Mouse (Mus musculus) macrophage (primary cell): Measurements from ENCODE around the gene Ndufa4. TPM values are rescaled to one million over a fixed set of nuclear protein-coding genes. Genes with fewer than 3 reads are reported as not detected.
"Not testable (repeated sequence)": the region's sequence is repeated elsewhere in the genome, so short reads cannot be mapped to it uniquely, and the experiment has no call there.

Source experiments
- H3K27ac ChIP-seq: fragments of 350-480 bp; formaldehyde crosslinking; 2 replicates; pipeline ENCODE4 v1.9.0; 2021
- H3K36me3 ChIP-seq: fragments of 350-480 bp; formaldehyde crosslinking; 2 replicates; pipeline ENCODE4 v1.9.0; 2021; ENCODE audit errors: inconsistent target
- H3K4me3 ChIP-seq: fragments of 350-480 bp; formaldehyde crosslinking; 2 replicates; pipeline ENCODE4 v1.9.0; 2021; ENCODE audit errors: inconsistent target
- H3K79me2 ChIP-seq: fragments of 350-480 bp; formaldehyde crosslinking; 2 replicates; pipeline ENCODE4 v1.9.0; 2021; ENCODE audit errors: inconsistent target
- WGBS: methylation state at CpG from one replicate; pipeline ENCODE4 v1.1.7; 2026; ENCODE audit warnings: inconsistent platforms; ENCODE audit not compliant: missing documents; 5-methylcytosine and 5-hydroxymethylcytosine counted together
- polyA plus RNA-seq: library from polyadenylated mRNA; stranded (reverse); fragments of 250-400 nt; gene quantifications from 3 replicates; pipeline ENCODE4 v1.2.4, GENCODE M21; 2018; ENCODE audit warnings: inconsistent platforms
- total RNA-seq, 78 experiments: library from RNA; depleted of rRNA; stranded (reverse); fragments of 250-400 nt; gene quantifications; 1 replicate in 9 of 78; 2 replicates in 24 of 78; 3 replicates in 43 of 78; 4 replicates in 2 of 78; pipeline ENCODE4 v1.2.4; 2018; ENCODE audit warnings: inconsistent platforms in 56 of 78

The Ndufa4 gene
- 10 to 100 TPM in 8 of 26 experiments, 1 to 10 TPM in 18; 1.6 to 36.6 (median 6.8) TPM for total RNA-seq (2018; cell fraction: chromatin; rRNA removed)
- total RNA-seq (2018; cell fraction: cytosol; rRNA removed), result 100 to 1,000 TPM; 165 to 293 (median 213) TPM
- total RNA-seq (2018; cell fraction: nucleus; rRNA removed), result 10 to 100 TPM in 25 of 26 experiments, 1 to 10 TPM in 1; 8.7 to 54.8 (median 25.6) TPM
- 154 to 384 TPM (median 314 TPM) in 3 replicates for polyA plus RNA-seq

DNA sequence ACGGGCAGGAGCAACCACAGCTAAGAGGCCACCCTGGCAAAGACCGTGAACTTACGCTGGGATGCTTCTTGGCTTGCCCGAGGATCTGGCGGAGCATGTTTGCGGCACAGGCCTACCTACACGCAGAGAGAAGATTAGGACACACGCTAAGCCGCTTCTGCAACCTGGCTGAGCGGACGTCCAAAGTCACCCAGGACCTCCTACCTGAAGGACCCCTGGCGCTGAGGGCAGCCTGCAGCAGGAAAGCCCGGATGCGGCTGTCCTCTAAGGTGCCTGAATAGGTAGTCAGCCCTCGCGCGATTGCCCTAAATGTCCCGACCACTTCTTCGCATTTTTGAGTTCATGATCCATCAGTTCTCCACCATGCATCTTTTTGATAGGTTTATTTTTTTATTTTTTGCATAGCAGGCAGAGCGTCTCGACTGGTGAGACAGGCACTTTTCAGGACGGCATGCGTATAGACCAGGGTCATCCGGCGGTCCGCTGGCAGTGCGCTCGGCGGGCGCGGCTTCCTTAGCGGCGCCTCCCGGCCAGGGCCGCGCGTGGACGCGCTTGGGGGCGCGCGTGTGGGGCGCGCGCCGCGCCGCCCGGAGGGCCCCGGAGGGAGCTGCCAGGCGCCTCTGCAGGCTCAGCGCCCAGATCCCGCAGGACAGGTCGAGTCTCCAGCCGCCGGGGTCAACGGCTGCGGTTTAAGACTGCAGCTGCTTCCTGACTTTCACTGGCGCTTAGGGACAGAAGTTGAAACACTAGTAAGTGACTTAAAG lies at the start of gene Ndufa4, which contains the start of gene Phf14:
Ndufa4 (minus strand) TSS at position 229 of the 764 bp plus-strand sequence.
Phf14 (plus strand) TSS at position 541 of the 764 bp plus-strand sequence.
- Histone ChIP-seq H3K27ac (peak within 1 kb of the TSS; percentile 91), H3K36me3 (0 out of 2 replicates have a peak, but pooled peaks cover 5% of the 10 kb centered on the region), H3K79me2 (peaks cover 48% of the 10 kb centered on the region), H3K4me3 (peak within 1 kb of the TSS; percentile 84)
- under 1% methylated on average over 54 of the region's 59 CpGs for WGBS

DNA sequence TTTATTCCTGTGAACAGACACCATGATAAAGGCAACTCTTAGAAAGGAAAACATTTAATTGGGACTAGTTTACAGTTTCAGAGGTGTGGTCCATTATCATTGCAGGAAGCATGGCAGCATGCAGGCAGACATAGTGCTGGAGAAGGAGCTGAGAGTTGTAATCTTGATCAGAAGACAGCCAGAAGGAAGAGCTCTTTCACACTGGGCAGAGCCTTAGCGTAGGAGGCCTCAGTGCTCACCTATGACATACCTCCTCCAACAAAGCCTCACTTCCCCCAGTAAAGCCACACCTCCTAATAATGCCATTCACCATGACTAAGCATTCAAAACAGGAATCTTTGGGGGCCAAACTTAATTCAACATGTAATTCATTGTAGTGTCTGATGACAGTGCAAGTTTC lies 40.8 kb upstream of the Ndufa4 start:
- no peak overlapping the region for H3K27ac ChIP-seq
- H3K79me2 ChIP-seq, result peaks cover 11% of the 10 kb centered on the region; the same call in 1 of the 2 replicates
- WGBS, result 63% methylated on average over 1 of the region's 1 CpGs
- H3K36me3 ChIP-seq, result peaks cover 4% of the 10 kb centered on the region; the same call in 1 of the 2 replicates
- no peak overlapping the region for H3K4me3 ChIP-seq

DNA sequence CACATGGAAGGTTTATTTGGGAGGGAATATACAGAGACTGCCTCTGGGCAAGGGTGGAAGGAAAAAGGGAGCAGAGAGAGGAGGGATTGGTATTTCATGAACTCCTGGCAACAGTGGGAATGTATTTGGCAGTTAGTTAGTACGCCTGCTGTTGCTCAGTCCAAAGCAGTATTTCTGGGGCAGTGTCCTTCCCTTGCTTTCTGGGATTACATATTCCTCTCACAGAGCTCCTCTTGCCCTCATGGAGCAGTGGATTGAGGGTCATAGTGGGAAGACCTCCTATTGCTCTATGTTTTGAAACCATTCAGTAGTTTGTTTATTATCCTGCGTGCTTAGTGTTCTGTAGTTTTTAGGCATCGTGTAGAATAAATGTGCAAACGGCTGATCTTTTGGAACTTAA lies 34.8 kb upstream of the Ndufa4 start:
- Histone ChIP-seq H3K27ac (no peak overlapping the region), H3K4me3 (no peak overlapping the region), H3K36me3 (peaks cover 10% of the 10 kb centered on the region; the same call in 1 of the 2 replicates), H3K79me2 (peaks cover 9% of the 10 kb centered on the region; the same call in 1 of the 2 replicates)
- WGBS, result 89% methylated on average over 4 of the region's 4 CpGs

DNA sequence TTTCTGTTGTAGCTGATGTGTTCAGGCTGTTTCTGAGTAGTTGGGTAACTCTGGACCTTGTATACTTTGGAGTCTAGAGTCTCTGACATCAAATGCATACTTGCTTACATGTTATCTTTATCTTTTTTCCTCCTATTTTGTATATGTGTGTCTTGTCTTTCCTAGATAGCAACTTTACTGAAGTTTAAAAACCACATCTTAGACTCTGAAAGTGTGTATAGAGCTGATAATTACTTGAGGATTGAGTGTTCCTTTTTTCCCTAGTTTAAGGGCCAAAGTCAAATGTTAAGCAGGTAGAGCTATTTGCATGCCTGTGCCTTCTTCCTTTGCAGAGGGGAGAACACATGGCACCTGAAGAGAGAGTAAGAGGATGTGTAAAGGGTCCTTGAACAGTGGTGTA lies 33.6 kb upstream of the Ndufa4 start:
- Histone ChIP-seq H3K4me3 (no peak overlapping the region), H3K27ac (no peak overlapping the region), H3K36me3 (peaks cover 10% of the 10 kb centered on the region; the same call in 1 of the 2 replicates), H3K79me2 (peaks cover 13% of the 10 kb centered on the region; the same call in 1 of the 2 replicates)

DNA sequence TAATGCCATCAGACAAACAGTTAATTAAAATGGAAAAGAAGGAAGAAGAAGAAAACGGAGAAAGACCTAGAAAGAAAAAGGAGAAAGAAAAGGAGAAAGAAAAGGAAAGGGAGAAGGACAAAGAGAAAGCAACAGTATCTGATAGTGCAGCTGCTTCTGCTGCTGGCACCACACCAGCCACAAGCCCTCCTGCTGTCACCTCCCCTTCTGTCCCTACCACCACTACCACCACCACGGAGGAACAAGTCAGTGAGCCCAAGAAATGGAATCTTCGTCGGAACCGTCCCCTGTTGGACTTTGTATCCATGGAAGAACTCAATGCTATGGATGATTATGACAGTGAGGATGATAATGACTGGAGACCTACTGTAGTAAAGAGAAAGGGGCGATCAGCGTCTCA lies 26.1 kb upstream of the Ndufa4 start:
- WGBS, result 95% methylated on average over 5 of the region's 7 CpGs
- no peak overlapping the region for H3K27ac ChIP-seq
- peaks cover 57% of the 10 kb centered on the region for H3K79me2 ChIP-seq
- no peaks in the 10 kb centered on the region; the same call in 1 of the 2 replicates for H3K36me3 ChIP-seq
- H3K4me3 ChIP-seq, result no peak overlapping the region

DNA sequence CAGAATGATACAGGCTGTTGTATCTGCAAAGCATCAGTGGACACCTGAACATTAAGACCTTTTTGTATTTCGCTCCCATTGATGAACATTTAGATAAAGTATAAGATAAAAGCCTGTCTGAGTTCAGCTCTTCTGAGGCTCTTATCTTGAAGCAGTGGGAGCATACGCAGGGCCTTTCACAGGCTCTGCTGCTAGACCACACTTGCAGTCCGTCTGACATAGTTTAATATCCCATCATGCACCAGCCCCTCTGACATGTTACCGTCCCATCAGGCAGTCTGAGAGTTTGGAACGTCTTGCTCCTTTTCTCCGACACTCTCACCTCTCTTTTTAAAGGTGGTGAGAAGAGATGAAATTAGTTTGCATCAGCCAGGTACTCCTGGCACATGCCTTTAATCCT lies 20.2 kb upstream of the Ndufa4 start:
- Histone ChIP-seq H3K79me2 (peaks cover 59% of the 10 kb centered on the region), H3K4me3 (no peak overlapping the region), H3K36me3 (no peaks in the 10 kb centered on the region), H3K27ac (no peak overlapping the region)
- 93% methylated on average over 6 of the region's 6 CpGs for WGBS

DNA sequence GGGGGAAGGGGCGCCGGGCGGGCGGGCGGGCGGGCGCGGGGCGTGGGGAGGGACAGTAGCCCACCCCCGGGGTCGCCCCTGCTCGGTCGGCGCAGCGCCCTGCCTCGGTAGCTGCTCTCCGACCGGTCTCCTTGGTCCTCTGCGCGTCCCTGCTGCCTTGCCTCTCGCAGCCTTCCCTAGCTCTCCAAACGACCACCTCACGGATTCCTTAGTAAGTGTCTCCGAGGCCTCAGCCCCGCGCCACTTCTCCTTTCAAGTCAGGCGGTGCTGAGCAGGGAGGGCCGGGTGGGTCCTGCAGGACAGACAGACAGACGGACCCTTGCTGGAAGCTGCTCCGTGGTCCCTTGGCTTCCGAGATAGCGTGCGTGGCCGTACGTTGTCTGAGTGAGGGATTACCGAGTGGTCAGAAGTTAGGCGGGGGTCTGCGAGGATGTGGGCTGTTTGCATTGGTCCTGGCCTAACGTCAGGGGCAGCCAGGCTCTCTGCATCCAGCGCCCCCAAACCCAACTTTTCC lies 18.8 kb upstream of the Ndufa4 start:
- Histone ChIP-seq H3K27ac (peak overlapping the region; percentile 54), H3K4me3 (peak overlapping the region; percentile 76), H3K79me2 (peaks cover 46% of the 10 kb centered on the region), H3K36me3 (no peaks in the 10 kb centered on the region)
- under 1% methylated on average over 39 of the region's 40 CpGs for WGBS

DNA sequence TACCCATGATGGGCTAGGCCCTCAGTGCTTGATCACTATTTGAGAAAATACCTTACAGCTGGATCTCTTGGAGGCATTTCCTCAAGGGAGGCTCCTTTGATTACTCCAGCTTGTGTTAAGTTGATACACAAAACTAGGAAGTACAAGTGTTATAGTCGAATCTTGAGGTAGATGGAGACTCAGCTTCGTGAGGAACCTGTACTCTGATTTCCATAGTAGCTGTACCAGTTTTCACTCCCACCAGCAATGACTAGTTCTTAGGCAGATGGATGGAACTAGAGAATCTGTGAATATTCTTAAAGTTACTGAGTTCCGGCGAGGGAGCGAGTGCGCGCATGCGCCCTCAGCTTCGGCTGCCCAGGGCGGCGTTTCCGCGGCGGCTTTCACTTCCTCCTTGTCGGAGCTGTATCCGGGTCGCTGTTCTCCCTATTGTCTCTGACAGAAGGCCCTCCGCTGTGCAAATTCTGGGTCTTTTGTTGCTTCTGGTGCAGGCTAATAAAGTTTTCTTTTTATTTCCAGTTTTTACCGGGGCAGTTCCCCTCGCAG lies 18.3 kb upstream of the Ndufa4 start:
- under 1% methylated on average over 18 of the region's 20 CpGs for WGBS

DNA sequence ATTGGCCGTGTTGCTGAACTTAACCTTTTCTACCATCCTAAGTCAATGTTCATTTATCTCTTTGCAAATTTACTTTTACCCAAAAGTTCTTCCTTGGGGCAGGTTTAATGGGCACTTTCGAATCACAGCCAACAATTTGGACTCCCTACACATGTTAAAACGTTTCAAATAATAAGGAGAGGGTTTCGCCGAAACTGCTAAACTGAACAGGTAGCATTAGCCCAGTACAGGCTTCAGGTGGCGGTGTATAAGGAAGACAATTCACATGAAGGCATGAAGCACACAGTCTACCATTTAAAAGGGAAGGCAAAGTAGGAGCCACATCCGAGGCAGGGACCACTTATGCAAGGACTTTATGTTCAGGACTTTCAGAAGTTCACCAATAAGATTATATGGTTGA lies 873 bp upstream of the Ndufa4 start:
- Histone ChIP-seq H3K4me3 (peak overlapping the region; percentile 51), H3K79me2 (peaks cover 41% of the 10 kb centered on the region), H3K36me3 (0 out of 2 replicates have a peak, but pooled peaks cover 5% of the 10 kb centered on the region), H3K27ac (no peak overlapping the region)
- WGBS, result 15% methylated on average over 7 of the region's 7 CpGs

More for the DNA sequence above, 18.3 kb upstream of the Ndufa4 start:
- Histone ChIP-seq H3K79me2 (peaks cover 40% of the 10 kb centered on the region), H3K36me3 (no peaks in the 10 kb centered on the region), H3K27ac (peak overlapping the region; percentile 54), H3K4me3 (peak overlapping the region; percentile 76)

DNA sequence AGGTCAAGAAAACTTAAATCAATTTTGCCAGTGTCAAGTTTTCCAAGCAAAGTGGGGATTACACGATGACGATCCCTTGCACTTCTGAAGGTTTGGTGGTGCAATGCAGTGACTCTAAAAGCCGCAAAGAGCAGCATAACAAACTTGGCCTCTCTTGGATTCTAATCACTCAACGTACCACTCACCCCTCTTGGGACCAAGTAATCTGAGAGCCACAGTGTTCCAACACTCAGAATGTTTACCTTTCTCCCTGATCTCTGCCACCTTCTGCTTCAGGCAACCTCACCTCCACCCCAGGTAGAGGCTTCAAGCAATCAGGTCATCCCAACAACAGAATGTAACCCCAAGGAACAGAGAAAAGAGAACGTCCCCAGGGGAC lies 418 bp downstream of the Ndufa4 start:
- peaks cover 54% of the 10 kb centered on the region for H3K79me2 ChIP-seq
- H3K27ac ChIP-seq, result peak overlapping the region; percentile 91
- H3K36me3 ChIP-seq, result 0 out of 2 replicates have a peak, but pooled peaks cover 5% of the 10 kb centered on the region
- H3K4me3 ChIP-seq, result peak overlapping the region; percentile 84
- 1% methylated on average over 5 of the region's 5 CpGs for WGBS

DNA sequence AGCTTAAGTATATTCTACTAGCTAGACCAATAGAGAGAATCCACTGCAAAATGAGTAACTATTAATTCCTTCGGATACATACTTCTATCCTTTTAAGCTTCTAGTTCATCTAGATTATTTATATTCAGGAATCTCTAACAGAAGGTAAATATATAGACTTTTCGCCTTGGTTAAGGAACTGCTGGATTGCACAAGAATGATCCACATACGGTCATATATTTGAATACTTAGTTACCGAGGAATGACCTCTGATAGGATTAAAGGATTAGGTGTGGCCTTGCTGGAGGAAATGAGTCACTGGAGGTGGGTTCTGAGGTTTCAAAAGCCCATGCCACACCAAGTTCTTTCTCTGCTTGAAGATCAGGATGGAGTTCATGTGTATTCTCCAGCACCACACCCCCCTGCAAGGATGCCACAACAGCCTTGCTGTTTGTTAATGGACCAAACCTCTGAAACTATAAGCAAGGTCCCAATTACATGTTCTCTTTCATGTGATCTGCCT lies 6.4 kb downstream of the Ndufa4 start:
- no peak overlapping the region for H3K4me3 ChIP-seq
- 71% methylated on average over 4 of the region's 4 CpGs for WGBS
- H3K36me3 ChIP-seq, result peaks cover 24% of the 10 kb centered on the region; the same call in 1 of the 2 replicates
- peaks cover 41% of the 10 kb centered on the region for H3K79me2 ChIP-seq
- H3K27ac ChIP-seq, result no peak overlapping the region

DNA sequence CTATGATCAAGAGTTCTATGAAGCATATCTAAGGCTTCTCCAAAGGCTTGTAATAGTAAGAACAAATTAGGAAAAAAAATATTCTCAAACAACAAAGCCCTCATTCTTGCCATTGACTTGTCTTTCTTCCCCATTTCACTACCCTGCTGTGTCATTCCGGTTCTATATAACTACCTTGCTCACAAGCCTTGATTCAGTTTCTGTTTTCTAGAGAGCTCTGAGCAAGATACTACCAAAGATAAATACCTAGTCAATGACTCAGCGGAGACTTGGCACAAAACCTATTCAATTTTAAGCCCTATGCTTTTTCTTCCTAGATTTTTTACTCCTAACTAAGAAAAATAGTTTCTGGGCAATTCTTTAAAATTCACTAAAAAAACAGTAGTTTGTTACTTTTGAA lies 31.9 kb downstream of the Ndufa4 start:
- WGBS, result no CpG with 5 or more reads among the region's 2 CpGs
- H3K4me3 ChIP-seq, H3K36me3 ChIP-seq, H3K27ac ChIP-seq, H3K79me2 ChIP-seq: not testable (repeated sequence)
